Mouse (Mus musculus) leukemia stem cell, adult 10-12 weeks (primary cell): ENCODE measurements around the gene Slc28a3. TPM values are rescaled to one million over a fixed set of nuclear protein-coding genes. Genes with fewer than 3 reads are reported as not detected.

Experiments
- polyA plus RNA-seq: library from polyadenylated mRNA; stranded (reverse); fragments of >175 nt; gene quantifications from 2 replicates; pipeline ENCODE4 v1.2.3, GENCODE M21; 2012; ENCODE audit warnings: low replicate concordance

Slc28a3 gene
- polyA plus RNA-seq = not detected in 2 replicates

GRCm38 (mm10) chr13:58610716-58611115, at the start of gene Slc28a3:
TSS of gene Slc28a3 (minus strand) at chr13:58610877.

Other genes starting within 250 kb of the Slc28a3 start
- gene 2210016F16Rik, start 225.7 kb downstream of the Slc28a3 start, polyA plus RNA-seq = 33.9 and 40.1 TPM in 2 replicates
- 37.4 TPM in 2 replicates for gene Rmi1, start 208.6 kb downstream of the Slc28a3 start, polyA plus RNA-seq
- gene Hnrnpk, start 207.5 kb downstream of the Slc28a3 start, polyA plus RNA-seq = 356 and 390 TPM in 2 replicates
- 0.02 TPM in 1 of 2 replicates, not detected in the other for gene Ntrk2, start 195.7 kb upstream of the Slc28a3 start, polyA plus RNA-seq